Mouse (Mus musculus): ENCODE results near the gene Pgm2. TPM values are rescaled to one million over a fixed set of nuclear protein-coding genes. Genes with fewer than 3 reads are reported as not detected.

Gene Pgm2
- polyA plus RNA-seq, 1 experiment from 2014 or later, result 30.8 TPM

GRCm38 (mm10) chr5:64155861-64156550 lies 63.3 kb downstream of the Pgm2 start, which contains the start of gene Tbc1d1:
Tbc1d1 (plus strand) TSS chr5:64156305.
- Histone ChIP-seq H3K4me2 (no peak within 1 kb of the TSS), H3K4me3 (no peak within 1 kb of the TSS), H3K27me3 (peaks cover 26% of the 10 kb centered on the region), H3K9me3 (replicated peaks) (no peaks in the 10 kb centered on the region), H3K9ac (no peak within 1 kb of the TSS), H3K36me3 (ENCODE audit: poor library complexity, severe bottlenecking) (no peaks in the 10 kb centered on the region), H3K4me1 (peaks cover 7% of the 10 kb centered on the region), H3K27ac (no peak within 1 kb of the TSS)
- no peak for ATAC-seq
- WGBS, result 59% methylated on average over 11 of the region's 11 CpGs

GRCm38 (mm10) chr5:64156579-64156978 lies 63.8 kb downstream of the Pgm2 start:
- Histone ChIP-seq H3K9ac (no peak overlapping the region), H3K9me3 (replicated peaks) (no peaks in the 10 kb centered on the region), H3K27ac (no peak overlapping the region), H3K36me3 (ENCODE audit: poor library complexity, severe bottlenecking) (no peaks in the 10 kb centered on the region), H3K4me3 (no peak overlapping the region), H3K4me1 (peaks cover 11% of the 10 kb centered on the region), H3K27me3 (peaks cover 31% of the 10 kb centered on the region), H3K4me2 (no peak overlapping the region)
- WGBS, result 67% methylated on average over 4 of the region's 4 CpGs
- no peak for ATAC-seq

GRCm38 (mm10) chr5:64157926-64158325 lies 65.2 kb downstream of the Pgm2 start:
- no peak for ATAC-seq
- H3K27me3 ChIP-seq, result peaks cover 39% of the 10 kb centered on the region

GRCm38 (mm10) chr5:64158501-64158900 lies 65.8 kb downstream of the Pgm2 start:
- 46% methylated on average over 4 of the region's 4 CpGs for WGBS
- Histone ChIP-seq H3K9ac (no peak overlapping the region), H3K9me3 (replicated peaks) (no peaks in the 10 kb centered on the region), H3K36me3 (ENCODE audit: poor library complexity, severe bottlenecking) (no peaks in the 10 kb centered on the region), H3K4me3 (no peak overlapping the region), H3K4me1 (peaks cover 11% of the 10 kb centered on the region), H3K27ac (no peak overlapping the region), H3K4me2 (peak overlapping the region; percentile 100), H3K27me3 (peaks cover 39% of the 10 kb centered on the region)
- ATAC-seq, result no peak

More at GRCm38 (mm10) chr5:64157926-64158325, 65.2 kb downstream of the Pgm2 start:
- 50% methylated on average over 1 of the region's 1 CpGs for WGBS
- Histone ChIP-seq H3K4me3 (no peak overlapping the region), H3K27ac (no peak overlapping the region), H3K4me1 (peaks cover 11% of the 10 kb centered on the region), H3K9ac (no peak overlapping the region), H3K36me3 (ENCODE audit: poor library complexity, severe bottlenecking) (no peaks in the 10 kb centered on the region), H3K4me2 (no peak overlapping the region), H3K9me3 (replicated peaks) (no peaks in the 10 kb centered on the region)

- Histone ChIP-seq H3K27ac (no peak overlapping the region), H3K36me3 (ENCODE audit: poor library complexity, severe bottlenecking) (no peaks in the 10 kb centered on the region), H3K27me3 (peaks cover 39% of the 10 kb centered on the region), H3K4me2 (peak overlapping the region; percentile 100), H3K4me1 (peaks cover 11% of the 10 kb centered on the region), H3K9me3 (replicated peaks) (no peaks in the 10 kb centered on the region), H3K4me3 (peak overlapping the region; percentile 55), H3K9ac (peak overlapping the region; percentile 74)
- WGBS, result under 1% methylated on average over 38 of the region's 39 CpGs
- ATAC-seq, result peak; percentile 71
Measured at GRCm38 (mm10) chr5:64159065-64159780, 66.5 kb downstream of the Pgm2 start.

GRCm38 (mm10) chr5:64159781-64160704 lies 67.3 kb downstream of the Pgm2 start:
- peaks cover 11% of the 10 kb centered on the region for H3K4me1 ChIP-seq
- no peak overlapping the region for H3K27ac ChIP-seq
- H3K4me2 ChIP-seq, result peak overlapping the region; percentile 100
- H3K9ac ChIP-seq, result peak overlapping the region; percentile 74
- peak overlapping the region; percentile 55 for H3K4me3 ChIP-seq
- under 1% methylated on average over 54 of the region's 63 CpGs for WGBS
- no peaks in the 10 kb centered on the region for H3K9me3 ChIP-seq (replicated peaks)
- peaks cover 39% of the 10 kb centered on the region for H3K27me3 ChIP-seq
- no peaks in the 10 kb centered on the region for H3K36me3 ChIP-seq (ENCODE audit: poor library complexity, severe bottlenecking)
- peak; percentile 84 for ATAC-seq

GRCm38 (mm10) chr5:64160705-64161391 lies 68.1 kb downstream of the Pgm2 start:
- Histone ChIP-seq H3K27ac (no peak overlapping the region), H3K27me3 (peaks cover 39% of the 10 kb centered on the region), H3K4me3 (peak overlapping the region; percentile 55), H3K36me3 (ENCODE audit: poor library complexity, severe bottlenecking) (no peaks in the 10 kb centered on the region), H3K9ac (peak overlapping the region; percentile 74), H3K4me1 (peaks cover 11% of the 10 kb centered on the region), H3K4me2 (peak overlapping the region; percentile 100), H3K9me3 (replicated peaks) (no peaks in the 10 kb centered on the region)
- ATAC-seq, result no peak
- 1% methylated on average over 23 of the region's 23 CpGs for WGBS

GRCm38 (mm10) chr5:64161917-64162316 lies 69.2 kb downstream of the Pgm2 start:
- no peaks in the 10 kb centered on the region for H3K9me3 ChIP-seq (replicated peaks)
- H3K9ac ChIP-seq, result no peak overlapping the region
- WGBS, result 87% methylated on average over 3 of the region's 3 CpGs
- 0 out of 2 replicates have a peak overlapping the region, but pooled peaks have one; percentile 100 for H3K4me2 ChIP-seq
- peaks cover 34% of the 10 kb centered on the region for H3K27me3 ChIP-seq
- H3K4me1 ChIP-seq, result peaks cover 11% of the 10 kb centered on the region
- H3K36me3 ChIP-seq (ENCODE audit: poor library complexity, severe bottlenecking), result no peaks in the 10 kb centered on the region
- no peak for ATAC-seq
- no peak overlapping the region for H3K4me3 ChIP-seq
- H3K27ac ChIP-seq, result no peak overlapping the region

GRCm38 (mm10) chr5:64162582-64162981 lies 69.8 kb downstream of the Pgm2 start:
- H3K27me3 ChIP-seq, result peaks cover 32% of the 10 kb centered on the region
- no peaks in the 10 kb centered on the region for H3K9me3 ChIP-seq (replicated peaks)
- WGBS, result 91% methylated on average over 5 of the region's 5 CpGs
- no peaks in the 10 kb centered on the region for H3K36me3 ChIP-seq (ENCODE audit: poor library complexity, severe bottlenecking)
- ATAC-seq, result no peak
- no peak overlapping the region for H3K4me3 ChIP-seq
- H3K4me1 ChIP-seq, result peaks cover 11% of the 10 kb centered on the region
- H3K4me2 ChIP-seq, result no peak overlapping the region
- H3K9ac ChIP-seq, result no peak overlapping the region
- H3K27ac ChIP-seq, result no peak overlapping the region

GRCm38 (mm10) chr5:64164414-64164813 lies 71.7 kb downstream of the Pgm2 start:
- H3K4me1 ChIP-seq, result peaks cover 8% of the 10 kb centered on the region
- peaks cover 17% of the 10 kb centered on the region for H3K27me3 ChIP-seq
- ATAC-seq, result no peak
- no peak overlapping the region for H3K4me2 ChIP-seq
- WGBS, result 95% methylated on average over 3 of the region's 3 CpGs
- H3K36me3 ChIP-seq (ENCODE audit: poor library complexity, severe bottlenecking), result no peaks in the 10 kb centered on the region
- no peak overlapping the region for H3K4me3 ChIP-seq
- no peaks in the 10 kb centered on the region for H3K9me3 ChIP-seq (replicated peaks)
- H3K9ac ChIP-seq, result no peak overlapping the region
- no peak overlapping the region for H3K27ac ChIP-seq

- Histone ChIP-seq H3K27ac (no peak overlapping the region), H3K4me1 (peaks cover 5% of the 10 kb centered on the region), H3K36me3 (ENCODE audit: poor library complexity, severe bottlenecking) (no peaks in the 10 kb centered on the region), H3K27me3 (peaks cover 16% of the 10 kb centered on the region), H3K9me3 (replicated peaks) (no peaks in the 10 kb centered on the region), H3K9ac (no peak overlapping the region), H3K4me2 (no peak overlapping the region), H3K4me3 (no peak overlapping the region)
- no peak for ATAC-seq
- WGBS, result 52% methylated on average over 2 of the region's 2 CpGs
Measured at GRCm38 (mm10) chr5:64165826-64166225, 73.1 kb downstream of the Pgm2 start.
